Mouse (Mus musculus) stomach, embryonic 16.5 days (tissue): ENCODE measurements around the gene Cep170. TPM values are rescaled to one million over a fixed set of nuclear protein-coding genes. Genes with fewer than 3 reads are reported as not detected.
"Not testable (repeated sequence)": the region's sequence is repeated elsewhere in the genome, so short reads cannot be mapped to it uniquely, and the experiment has no call there.

Source experiments
- ATAC-seq: fragments of 200-750 bp; cut with Nextera tagmentation; 2 replicates; pipeline ENCODE4 v1.8.0; 2017; ENCODE audit warnings: moderate number of reproducible peaks, moderate TSS enrichment; ENCODE audit not compliant: insufficient read depth, low FRiP score
- H3K27ac ChIP-seq: fragments of 300-500 bp; sonication (generic); 2 replicates; pipeline ENCODE4 v1.5.1; 2014; ENCODE audit warnings: low read length
- H3K27me3 ChIP-seq: fragments of 300-500 bp; sonication (generic); 2 replicates; pipeline ENCODE4 v1.6.1; 2014; ENCODE audit warnings: low read length, control low read depth, mixed read lengths; ENCODE audit not compliant: control insufficient read depth, insufficient read depth
- H3K36me3 ChIP-seq: fragments of 300-500 bp; sonication (generic); 2 replicates; pipeline ENCODE4 v1.6.1; 2014; ENCODE audit warnings: low read length; ENCODE audit not compliant: control insufficient read depth, insufficient read depth
- H3K4me1 ChIP-seq: fragments of 300-500 bp; sonication (generic); 2 replicates; pipeline ENCODE4 v1.6.1; 2014; ENCODE audit warnings: low read length, control low read depth, mixed read lengths; ENCODE audit not compliant: control insufficient read depth, insufficient read depth
- H3K4me2 ChIP-seq: fragments of 300-500 bp; sonication (generic); 2 replicates; pipeline ENCODE4 v1.6.1; 2014; ENCODE audit warnings: low read depth, low read length, mixed read lengths
- H3K4me3 ChIP-seq: fragments of 300-500 bp; sonication (generic); replicated peaks from 2 replicates; pipeline ENCODE4 v1.5.1; 2014; ENCODE audit warnings: mild to moderate bottlenecking, low read length
- H3K9ac ChIP-seq: fragments of 300-500 bp; sonication (generic); 2 replicates; pipeline ENCODE4 v1.6.1; 2014; ENCODE audit warnings: low read length
- H3K9me3 ChIP-seq: fragments of 300-500 bp; sonication (generic); replicated peaks from 2 replicates; pipeline ENCODE4 v1.6.1; 2016; ENCODE audit warnings: low read length, control low read depth; ENCODE audit not compliant: control insufficient read depth
- WGBS: fragments of 180-500 bp; shearing (Covaris S2); extraction: QIAGEN DNeasy Blood & Tissue Kit; methylation state at CpG from one replicate; pipeline ENCODE4 v1.1.7; 2014; 5-methylcytosine and 5-hydroxymethylcytosine counted together
- polyA plus RNA-seq: library from polyadenylated mRNA; unstranded; fragments of >200 nt; fragmentation: Nextera tagmentation; extraction: Ambion mirVana; gene quantifications from 2 replicates; pipeline ENCODE4 v1.2.1, GENCODE M21; 2015

Cep170 gene
- polyA plus RNA-seq, 1 experiment from 2014 or later, result 16.0 TPM

DNA sequence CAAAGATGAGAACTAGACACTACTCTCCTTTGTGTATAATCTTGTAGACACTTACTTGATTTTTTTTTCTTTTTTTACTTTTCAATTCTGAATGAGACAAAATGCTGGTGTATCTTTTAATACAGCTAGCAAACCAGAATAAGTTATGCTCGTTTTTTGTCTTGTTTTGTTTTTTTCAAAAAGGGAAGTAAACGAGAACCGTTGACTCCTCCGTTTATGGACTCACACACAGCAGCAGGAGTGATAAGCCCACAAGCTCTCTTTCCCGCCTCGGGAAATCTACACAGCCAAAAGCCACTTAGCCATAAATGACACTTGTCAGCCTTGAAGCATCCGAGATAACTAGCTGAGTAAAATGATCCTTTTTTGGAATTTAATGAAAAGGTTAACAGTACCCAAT, 22.7 kb upstream of the Cep170 start:
- not testable (repeated sequence) for H3K9ac ChIP-seq, ATAC-seq, H3K27ac ChIP-seq, H3K4me2 ChIP-seq, H3K36me3 ChIP-seq, H3K4me1 ChIP-seq, H3K9me3 ChIP-seq, H3K4me3 ChIP-seq, H3K27me3 ChIP-seq
- 72% methylated on average over 7 of the region's 7 CpGs for WGBS

GRCm38 (mm10) chr1:176835501-176836294, 21.8 kb upstream of the Cep170 start:
- no peak overlapping the region for H3K27ac ChIP-seq
- H3K4me2 ChIP-seq, result peak overlapping the region; percentile 66
- H3K4me1 ChIP-seq, result 0 out of 2 replicates have a peak, but pooled peaks cover 8% of the 10 kb centered on the region
- 2% methylated on average over 41 of the region's 41 CpGs for WGBS
- H3K9ac ChIP-seq, result peak overlapping the region; percentile 60
- no peaks in the 10 kb centered on the region for H3K9me3 ChIP-seq
- peak; percentile 58 for ATAC-seq
- H3K36me3 ChIP-seq, result no peaks in the 10 kb centered on the region
- H3K4me3 ChIP-seq, result peak overlapping the region; percentile 44
- no peaks in the 10 kb centered on the region for H3K27me3 ChIP-seq

- no peak overlapping the region for H3K27ac ChIP-seq
- H3K9ac ChIP-seq, result no peak overlapping the region
- H3K4me3 ChIP-seq, result no peak overlapping the region
- WGBS, result 56% methylated on average over 6 of the region's 6 CpGs
- no peaks in the 10 kb centered on the region for H3K27me3 ChIP-seq
- no peak overlapping the region for H3K4me2 ChIP-seq
- no peaks in the 10 kb centered on the region for H3K36me3 ChIP-seq
- H3K4me1 ChIP-seq, result 0 out of 2 replicates have a peak, but pooled peaks cover 8% of the 10 kb centered on the region
- H3K9me3 ChIP-seq, result no peaks in the 10 kb centered on the region
- no peak for ATAC-seq
These were observed 21.0 kb upstream of the Cep170 start for GRCm38 (mm10) chr1:176834880-176835279.

DNA sequence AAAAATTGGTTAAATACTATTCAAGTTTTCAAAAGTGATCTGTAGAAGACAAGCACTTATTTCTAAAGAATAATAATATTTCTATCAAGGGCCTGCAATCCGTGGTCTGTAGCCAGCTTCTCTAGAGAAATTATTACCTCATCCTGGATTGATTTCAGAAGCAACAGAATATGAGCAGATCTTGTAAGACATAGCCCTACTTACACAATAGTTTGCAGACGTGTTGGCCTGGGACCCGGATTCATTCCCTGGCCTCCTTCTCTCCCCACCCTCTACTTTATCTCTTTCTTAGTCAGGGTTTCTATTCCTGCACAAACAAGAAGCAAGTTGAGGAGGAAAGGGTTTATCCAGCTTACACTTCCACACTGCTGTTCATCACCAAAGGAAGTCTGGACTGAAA, 20.1 kb upstream of the Cep170 start:
- H3K9ac ChIP-seq, result no peak overlapping the region

DNA sequence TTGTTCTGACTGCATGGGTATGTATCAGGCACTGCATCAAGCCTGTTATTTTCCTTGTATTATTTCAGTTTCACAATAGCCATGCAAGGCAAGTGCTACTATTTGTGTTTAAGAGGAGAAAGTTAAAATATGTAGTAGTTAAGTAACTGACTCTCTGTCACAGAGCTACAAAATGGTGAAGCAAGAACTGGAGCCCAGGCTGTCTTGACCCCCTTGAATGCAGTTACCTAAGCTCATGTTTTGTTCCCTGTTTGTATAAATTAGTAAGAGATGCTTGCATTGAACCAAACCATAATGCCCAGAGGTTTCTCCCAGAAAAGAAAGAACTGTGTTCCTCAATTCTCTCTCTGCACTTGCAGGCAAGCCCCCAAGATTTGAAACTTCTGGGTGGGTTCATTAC, 19.4 kb upstream of the Cep170 start:
- Histone ChIP-seq H3K4me2 (no peak overlapping the region), H3K27me3 (no peaks in the 10 kb centered on the region), H3K9ac (no peak overlapping the region), H3K4me1 (0 out of 2 replicates have a peak, but pooled peaks cover 8% of the 10 kb centered on the region), H3K4me3 (no peak overlapping the region), H3K27ac (no peak overlapping the region), H3K9me3 (no peaks in the 10 kb centered on the region), H3K36me3 (no peaks in the 10 kb centered on the region)
- no peak for ATAC-seq

More for the DNA sequence above, 20.1 kb upstream of the Cep170 start:
- H3K27me3 ChIP-seq, result no peaks in the 10 kb centered on the region
- no peak overlapping the region for H3K4me2 ChIP-seq
- WGBS, result 60% methylated on average over 3 of the region's 3 CpGs
- H3K9me3 ChIP-seq, result no peaks in the 10 kb centered on the region
- ATAC-seq, result no peak
- H3K36me3 ChIP-seq, result no peaks in the 10 kb centered on the region
- H3K27ac ChIP-seq, result no peak overlapping the region
- 0 out of 2 replicates have a peak, but pooled peaks cover 8% of the 10 kb centered on the region for H3K4me1 ChIP-seq
- no peak overlapping the region for H3K4me3 ChIP-seq

GRCm38 (mm10) chr1:176832607-176833006, 18.7 kb upstream of the Cep170 start:
- no peak for ATAC-seq
- H3K4me1 ChIP-seq, result 0 out of 2 replicates have a peak, but pooled peaks cover 8% of the 10 kb centered on the region
- H3K4me3 ChIP-seq, result no peak overlapping the region
- no peak overlapping the region for H3K9ac ChIP-seq
- 58% methylated on average over 8 of the region's 8 CpGs for whole genome bisulfite sequencing
- H3K27me3 ChIP-seq, result no peaks in the 10 kb centered on the region
- H3K27ac ChIP-seq, result no peak overlapping the region
- no peaks in the 10 kb centered on the region for H3K36me3 ChIP-seq
- H3K9me3 ChIP-seq, result no peaks in the 10 kb centered on the region
- no peak overlapping the region for H3K4me2 ChIP-seq

GRCm38 (mm10) chr1:176832071-176832470, 18.2 kb upstream of the Cep170 start:
- 89% methylated on average over 2 of the region's 2 CpGs for WGBS
- no peak for ATAC-seq
- H3K36me3 ChIP-seq, result no peaks in the 10 kb centered on the region
- no peak overlapping the region for H3K4me3 ChIP-seq
- no peaks in the 10 kb centered on the region for H3K27me3 ChIP-seq
- H3K4me2 ChIP-seq, result no peak overlapping the region
- no peak overlapping the region for H3K27ac ChIP-seq
- H3K9ac ChIP-seq, result no peak overlapping the region
- H3K9me3 ChIP-seq, result no peaks in the 10 kb centered on the region
- 0 out of 2 replicates have a peak, but pooled peaks cover 8% of the 10 kb centered on the region for H3K4me1 ChIP-seq

DNA sequence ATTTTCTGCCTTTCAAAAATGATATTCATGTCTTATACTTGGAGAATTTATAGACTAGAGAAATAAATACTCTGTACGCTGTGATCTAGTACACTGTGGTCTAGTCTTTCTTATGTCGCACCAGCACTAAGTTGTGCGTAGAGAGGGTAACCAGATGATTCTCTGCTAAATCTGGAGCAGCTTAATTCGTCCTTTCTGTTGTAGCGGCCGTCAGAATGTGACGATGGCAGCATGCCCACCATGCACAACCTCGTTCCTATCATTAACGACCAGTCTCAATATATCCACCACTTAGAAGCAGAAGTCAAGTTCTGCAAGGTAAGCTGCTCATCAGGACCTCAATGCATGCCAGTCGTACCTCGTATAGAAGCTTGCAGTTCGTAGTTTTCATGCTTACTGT, 14.8 kb upstream of the Cep170 start:
- Histone ChIP-seq H3K4me3 (no peak overlapping the region), H3K27ac (no peak overlapping the region), H3K4me1 (peaks cover 5% of the 10 kb centered on the region; the same call in 1 of the 2 replicates), H3K9me3 (no peaks in the 10 kb centered on the region), H3K27me3 (no peaks in the 10 kb centered on the region), H3K9ac (no peak overlapping the region), H3K36me3 (no peaks in the 10 kb centered on the region), H3K4me2 (no peak overlapping the region)
- 88% methylated on average over 12 of the region's 12 CpGs for WGBS
- no peak for ATAC-seq

GRCm38 (mm10) chr1:176827945-176828485, 14.1 kb upstream of the Cep170 start:
- Histone ChIP-seq H3K9ac (no peak overlapping the region), H3K9me3 (no peaks in the 10 kb centered on the region), H3K4me1 (peaks cover 5% of the 10 kb centered on the region; the same call in 1 of the 2 replicates), H3K36me3 (no peaks in the 10 kb centered on the region), H3K27me3 (no peaks in the 10 kb centered on the region), H3K4me3 (no peak overlapping the region), H3K27ac (no peak overlapping the region), H3K4me2 (no peak overlapping the region)
- ATAC-seq, result no peak
- WGBS, result 69% methylated on average over 5 of the region's 5 CpGs
